Mouse (Mus musculus) ovary, postnatal 36 days (tissue): ENCODE data around the gene Rfc1.
"Not testable (repeated sequence)": the region's sequence is repeated elsewhere in the genome, so short reads cannot be mapped to it uniquely, and the experiment has no call there.

Experiments used
- DNase-seq: peaks from one replicate; pipeline ENCODE4 v3.0.0; 2022; ENCODE audit warnings: low spot score, mixed read lengths

The Rfc1 gene

GRCm38 (mm10) chr5:65299623-65300022 is 35.8 kb downstream of the Rfc1 start:
- DNase-seq: not testable (repeated sequence)

DNA sequence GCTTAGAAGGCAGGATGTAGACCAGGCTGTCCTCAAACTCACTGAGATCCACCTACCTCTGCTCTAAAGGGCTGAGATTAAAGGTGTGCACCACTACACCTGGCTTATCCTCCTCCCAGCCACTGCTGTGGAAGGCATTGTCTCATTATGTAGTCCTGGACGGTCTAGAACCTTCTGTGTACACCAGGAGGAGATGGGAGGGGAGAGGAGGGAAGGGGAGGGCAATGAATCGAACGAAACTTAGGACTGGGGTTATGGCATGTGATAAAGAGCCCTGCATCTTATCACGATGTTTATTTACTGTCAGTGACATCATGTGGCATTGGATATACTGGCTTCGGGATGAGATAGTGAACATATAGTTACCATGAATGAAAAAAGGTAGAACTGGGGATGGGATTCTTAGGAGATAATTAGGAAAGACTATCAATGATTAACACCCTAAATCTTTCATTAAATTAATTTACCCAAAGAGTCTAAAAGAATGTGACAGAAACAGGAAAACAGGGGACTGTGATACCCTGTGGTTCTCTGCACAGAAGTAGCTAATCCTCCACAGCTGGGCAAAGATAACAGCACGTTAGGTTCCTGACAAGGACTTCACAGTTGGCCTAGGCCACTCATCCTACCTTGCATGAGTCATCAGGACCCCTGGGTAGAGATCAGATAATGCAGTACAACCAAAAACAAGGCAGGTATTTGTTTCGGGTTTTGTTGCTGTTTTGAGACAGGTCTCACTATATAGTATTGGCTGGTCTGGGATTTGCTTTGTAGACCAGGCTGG is 37.1 kb downstream of the Rfc1 start:
- no peak for DNase-seq

- no peak for DNase-seq
Observed at GRCm38 (mm10) chr5:65294270-65294669, 41.2 kb downstream of the Rfc1 start.

DNA sequence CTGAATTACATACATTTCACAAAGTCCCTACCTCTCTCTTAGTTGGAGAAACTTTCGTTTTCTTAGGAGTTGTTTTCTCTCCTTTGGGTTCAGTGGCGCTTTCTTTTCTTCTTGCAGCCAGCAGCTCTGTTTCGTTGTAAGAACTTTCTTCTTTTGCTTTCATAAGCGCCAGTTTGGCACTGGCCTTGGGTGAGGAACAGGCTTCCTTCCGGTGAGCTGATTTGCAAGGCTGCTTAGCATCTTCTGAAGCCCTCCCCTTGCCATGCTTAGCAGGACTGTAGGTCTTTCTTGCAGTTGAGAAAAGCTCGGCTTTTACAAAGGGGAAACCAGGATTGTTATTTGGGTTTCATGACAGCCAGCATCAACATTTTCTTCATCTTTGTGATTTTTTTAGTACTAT is 41.8 kb downstream of the Rfc1 start:
- DNase-seq: no peak

DNA sequence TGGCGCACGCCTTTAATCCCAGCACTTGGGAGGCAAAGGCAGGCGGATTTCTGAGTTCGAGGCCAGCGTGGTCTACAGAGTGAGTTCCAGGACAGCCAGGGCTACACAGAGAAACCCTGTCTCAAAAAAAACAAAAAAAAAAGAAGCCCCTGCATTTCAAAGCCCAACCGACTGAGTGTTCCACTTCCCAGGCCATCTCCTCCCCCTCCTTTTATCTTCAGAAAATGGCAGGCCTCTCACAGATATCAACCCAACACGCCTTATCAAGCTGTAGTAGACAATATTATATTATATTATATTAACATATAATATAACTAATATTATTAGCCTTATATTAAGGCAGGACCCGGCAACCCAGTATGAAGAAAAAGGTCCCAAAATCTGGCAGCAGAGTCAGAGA is 46.5 kb downstream of the Rfc1 start:
- DNase-seq: not testable (repeated sequence)

- DNase-seq: no peak
Observed at GRCm38 (mm10) chr5:65287751-65288701, 47.4 kb downstream of the Rfc1 start.

- DNase-seq: no peak
Observed at GRCm38 (mm10) chr5:65284171-65284570, 51.3 kb downstream of the Rfc1 start.

DNA sequence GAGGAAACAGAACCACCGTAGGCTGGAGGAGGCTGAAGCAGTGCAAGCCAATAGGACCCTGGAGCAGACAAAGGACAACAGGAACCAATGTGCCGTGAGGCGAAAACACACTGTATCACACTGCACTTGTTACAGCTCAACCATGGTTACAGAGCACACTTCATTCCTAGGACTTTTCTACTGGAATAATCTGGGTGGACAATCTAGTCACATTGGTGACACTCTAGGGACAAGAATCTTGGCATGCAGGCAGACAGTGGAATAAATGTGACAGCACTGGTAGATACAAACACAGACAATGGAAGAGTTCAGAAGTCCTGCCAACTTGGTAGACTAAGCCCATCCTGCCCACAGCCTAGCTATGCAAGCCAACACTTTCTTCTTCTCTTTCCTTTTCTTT is 54.3 kb downstream of the Rfc1 start:
- DNase-seq: no peak

- no peak for DNase-seq
Observed at GRCm38 (mm10) chr5:65279133-65279651, 56.3 kb downstream of the Rfc1 start.

DNA sequence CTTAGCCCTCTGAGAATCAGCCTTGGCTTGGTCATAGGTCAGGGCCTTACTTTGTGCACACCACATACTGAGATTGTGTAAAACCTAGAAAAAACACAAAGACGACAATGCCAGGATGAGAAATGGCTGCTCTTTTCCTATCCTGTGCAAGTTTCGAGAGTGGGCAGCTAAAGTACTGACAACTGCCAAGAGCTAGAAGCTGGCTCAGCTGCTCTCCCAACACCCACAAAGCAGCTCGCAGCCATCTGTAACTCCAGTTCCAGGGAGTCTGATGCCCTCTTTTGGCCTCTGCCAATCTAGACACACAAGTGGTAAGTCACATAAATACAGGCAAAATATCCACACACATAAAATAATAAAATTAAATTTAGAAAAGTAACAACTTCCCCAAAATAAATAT is 61.5 kb downstream of the Rfc1 start:
- DNase-seq: no peak

GRCm38 (mm10) chr5:65257910-65258505 is 77.5 kb downstream of the Rfc1 start:
- no peak for DNase-seq

- no peak for DNase-seq
Observed at GRCm38 (mm10) chr5:65250185-65250855, 85.2 kb downstream of the Rfc1 start.

GRCm38 (mm10) chr5:65247296-65247695 is 88.2 kb downstream of the Rfc1 start:
- no peak for DNase-seq

DNA sequence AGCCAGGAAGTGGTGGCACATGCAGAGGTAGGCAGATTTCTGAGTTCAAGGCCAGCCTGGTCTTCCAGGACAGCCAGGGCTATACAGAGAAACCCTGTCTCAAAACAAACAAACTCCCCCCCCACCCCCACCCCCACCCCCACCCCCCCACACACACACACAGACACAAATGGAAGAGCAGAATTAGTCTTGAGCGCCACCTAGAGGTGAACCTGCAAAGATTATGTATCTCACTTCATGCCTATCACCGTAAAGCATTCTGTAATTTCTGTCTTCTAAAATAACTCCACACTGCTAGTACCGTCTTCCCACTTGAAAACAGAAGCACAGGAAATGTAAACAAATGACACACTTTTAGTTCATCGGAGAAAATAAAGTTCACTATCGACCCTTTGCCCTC is 92.7 kb downstream of the Rfc1 start:
- no peak for DNase-seq

- no peak for DNase-seq
Observed at GRCm38 (mm10) chr5:65231289-65232003, 104.0 kb downstream of the Rfc1 start.

GRCm38 (mm10) chr5:65224056-65224455 is 111.4 kb downstream of the Rfc1 start:
- DNase-seq: no peak

DNA sequence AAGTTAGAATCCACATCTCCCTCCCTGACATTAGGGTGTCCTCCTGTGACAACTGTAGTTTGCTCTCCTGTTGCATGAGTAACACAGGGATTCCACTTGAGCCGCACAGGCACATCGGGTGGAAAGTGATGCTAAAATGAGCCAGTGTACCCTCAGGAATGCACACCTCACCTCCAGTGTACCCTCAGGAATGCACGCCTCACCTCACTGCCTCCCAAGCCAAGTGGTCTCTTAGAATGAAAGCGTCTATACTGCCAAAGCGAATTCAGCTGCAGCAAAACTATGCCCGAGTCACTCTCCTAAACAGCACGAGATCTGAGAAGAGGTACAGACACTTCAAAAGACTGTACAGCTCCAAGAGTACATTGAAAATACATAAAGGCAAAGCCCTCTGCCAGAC is 114.4 kb downstream of the Rfc1 start:
- no peak for DNase-seq

GRCm38 (mm10) chr5:65217305-65218269 is 117.9 kb downstream of the Rfc1 start:
- DNase-seq: no peak

GRCm38 (mm10) chr5:65213321-65213720 is 122.1 kb downstream of the Rfc1 start:
- no peak for DNase-seq
